ENCODE assay signal across 10 mouse cellular contexts in the genomic region with DNA sequence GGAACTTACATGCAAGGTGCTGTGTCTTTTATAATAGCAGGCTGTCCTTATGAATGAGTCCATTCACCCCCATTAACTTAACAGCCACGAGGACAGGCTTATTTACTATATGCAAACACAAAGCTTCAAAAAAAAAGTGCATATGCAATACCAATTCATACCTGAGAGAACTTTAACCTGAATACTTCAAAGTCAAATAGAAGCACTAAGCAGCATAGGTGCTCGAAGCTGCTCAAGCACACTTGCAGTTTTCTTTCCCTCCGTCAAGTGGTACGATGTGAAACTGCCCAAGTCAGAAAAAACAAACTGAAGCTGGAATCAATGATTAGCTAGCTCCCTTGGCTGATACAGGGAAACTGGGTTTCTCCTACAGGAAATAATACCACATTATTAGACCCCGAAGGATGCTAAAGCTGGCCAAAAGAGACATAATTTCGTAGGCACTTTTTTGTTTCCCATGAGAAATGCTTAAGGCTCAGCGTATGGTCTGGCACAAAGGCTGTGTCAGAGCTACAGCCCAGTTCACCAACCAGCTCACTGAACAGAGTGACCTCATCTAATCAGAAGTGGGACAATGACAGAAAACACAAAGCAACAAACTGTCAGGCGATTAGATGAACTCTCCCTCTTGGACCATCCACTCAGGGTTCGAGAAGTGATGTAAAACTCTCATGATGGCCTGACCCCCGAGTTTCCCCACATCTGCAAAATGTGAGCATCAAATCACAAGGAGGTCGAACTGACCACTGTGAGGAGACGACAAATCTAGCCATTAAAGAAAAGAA. TPM values are rescaled to one million over a fixed set of nuclear protein-coding genes. Genes with fewer than 3 reads are reported as not detected.
A peak's percentile ranks its signal among the peaks of the same experiment; 100 is the strongest.
DNase-seq lines count a peak whose midpoint lies in the region; ATAC-seq lines count a peak whose summit lies in the region.
"Had no signal": no experiment of that assay in that cellular context is flagged by ENCODE, and none has a peak within 500 bp of the region (broad histone marks: within the 10 kb centered on the region; RNA-seq: fewer than 3 reads in every experiment).

No protein-coding gene starts in this region.

- ATAC-seq in heart, embryonic 11.5 days (replicated peaks; ENCODE audit: insufficient number of reproducible peaks, low FRiP score, low TSS enrichment): no peak
- no peak for ATAC-seq in midbrain, embryonic 14.5 days (ENCODE audit: low FRiP score, low TSS enrichment)
- ATAC-seq in liver, embryonic 16.5 days (ENCODE audit: low read depth): no peak
- ATAC-seq in stomach, embryonic 15.5 days (ENCODE audit: insufficient read depth, low FRiP score, low read depth): no peak
- ATAC-seq in frontal cortex, adult (ENCODE audit: low TSS enrichment): no peak

- H3K27ac ChIP-seq in heart, embryonic 11.5 days (ENCODE audit: low read depth, low read length): no peak overlapping the region
- H3K27ac ChIP-seq in midbrain, embryonic 10.5 days (replicated peaks): no peak overlapping the region
- no peak overlapping the region for H3K27ac ChIP-seq in midbrain, embryonic 14.5 days (replicated peaks; ENCODE audit: low read depth, low read length)
- peak overlapping the region; percentile 9 for H3K27ac ChIP-seq in liver, embryonic 16.5 days (ENCODE audit: low read length)
- no peak overlapping the region for H3K27ac ChIP-seq in stomach, embryonic 15.5 days
- H3K27ac ChIP-seq: hindbrain, embryonic 14.5 days; macrophage had no signal

- no peaks in the 10 kb centered on the region for H3K27me3 ChIP-seq in heart, embryonic 11.5 days (ENCODE audit: control insufficient read depth, insufficient read depth, low read length)
- peaks cover 29% of the 10 kb centered on the region for H3K27me3 ChIP-seq in midbrain, embryonic 10.5 days (ENCODE audit: low read depth, poor library complexity, severe bottlenecking)
- H3K27me3 ChIP-seq in midbrain, embryonic 14.5 days (ENCODE audit: control insufficient read depth, insufficient read depth, low read length): peaks cover 7% of the 10 kb centered on the region; the same call in 1 of the 2 replicates
- H3K27me3 ChIP-seq in liver, embryonic 16.5 days (ENCODE audit: control insufficient read depth, insufficient read depth, low read depth, low read length): peaks cover 21% of the 10 kb centered on the region
- 0 out of 2 replicates have a peak, but pooled peaks cover 8% of the 10 kb centered on the region for H3K27me3 ChIP-seq in stomach, embryonic 15.5 days (replicated peaks)

- H3K4me1 ChIP-seq in heart, embryonic 11.5 days (ENCODE audit: control insufficient read depth, insufficient read depth, low read length): peaks cover 17% of the 10 kb centered on the region
- H3K4me1 ChIP-seq in midbrain, embryonic 10.5 days: peaks cover 46% of the 10 kb centered on the region
- peaks cover 15% of the 10 kb centered on the region for H3K4me1 ChIP-seq in midbrain, embryonic 14.5 days (ENCODE audit: control insufficient read depth, insufficient read depth, low read length)
- peaks cover 29% of the 10 kb centered on the region for H3K4me1 ChIP-seq in liver, embryonic 16.5 days (ENCODE audit: control insufficient read depth, low read depth, low read length)
- peaks cover 17% of the 10 kb centered on the region for H3K4me1 ChIP-seq in stomach, embryonic 15.5 days

- H3K9ac ChIP-seq in heart, embryonic 11.5 days (ENCODE audit: low read depth, low read length): peak overlapping the region; percentile 17; the same call in 1 of the 2 replicates
- H3K9ac ChIP-seq in midbrain, embryonic 14.5 days (replicated peaks; ENCODE audit: low read length): no peak overlapping the region
- H3K9ac ChIP-seq in liver, embryonic 16.5 days (ENCODE audit: low read depth, low read length): peak overlapping the region; percentile 94
- H3K9ac ChIP-seq in stomach, embryonic 15.5 days: no peak overlapping the region
- H3K9ac ChIP-seq: hindbrain, embryonic 14.5 days had no signal

- WGBS in heart, embryonic 11.5 days (ENCODE audit: insufficient replicate concordance): 53% methylated on average over 12 of the region's 12 CpGs
- WGBS in midbrain, embryonic 10.5 days: 69% methylated on average over 12 of the region's 12 CpGs
- WGBS in midbrain, embryonic 14.5 days: 42% methylated on average over 12 of the region's 12 CpGs
- WGBS in liver, embryonic 16.5 days (ENCODE audit: insufficient replicate concordance): 74% methylated on average over 12 of the region's 12 CpGs
- WGBS in stomach, embryonic 15.5 days: 65% methylated on average over 12 of the region's 12 CpGs

- H3K9me3 ChIP-seq in heart, embryonic 11.5 days (replicated peaks; ENCODE audit: control insufficient read depth, low read length): no peaks in the 10 kb centered on the region
- H3K9me3 ChIP-seq in midbrain, embryonic 10.5 days (replicated peaks): peaks cover 2% of the 10 kb centered on the region; the same call in 1 of the 2 replicates
- H3K9me3 ChIP-seq in midbrain, embryonic 14.5 days (ENCODE audit: control insufficient read depth, low read length): no peaks in the 10 kb centered on the region
- no peaks in the 10 kb centered on the region for H3K9me3 ChIP-seq in liver, embryonic 16.5 days (replicated peaks; ENCODE audit: control insufficient read depth, low read length)
- H3K9me3 ChIP-seq in stomach, embryonic 15.5 days: no peaks in the 10 kb centered on the region

- H3K4me3 ChIP-seq in heart, embryonic 11.5 days (ENCODE audit: low read depth, low read length): peak overlapping the region; percentile 70; the same call in 1 of the 2 replicates
- 0 out of 2 replicates have a peak overlapping the region, but pooled peaks have one; percentile 83 for H3K4me3 ChIP-seq in midbrain, embryonic 10.5 days
- H3K4me3 ChIP-seq in midbrain, embryonic 14.5 days (replicated peaks; ENCODE audit: low read depth, low read length): no peak overlapping the region
- H3K4me3 ChIP-seq in liver, embryonic 16.5 days (ENCODE audit: low read depth, low read length): peak overlapping the region; percentile 89
- H3K4me3 ChIP-seq in stomach, embryonic 15.5 days (replicated peaks): no peak overlapping the region

- DNase-seq in heart, adult 18-20 months: no peak
- DNase-seq in midbrain, embryonic 10.5 days (ENCODE audit: low spot score): no peak
- DNase-seq in midbrain, embryonic 14.5 days: no peak
- no peak for DNase-seq in spleen, adult 12 weeks (ENCODE audit: low spot score)

- H3K36me3 ChIP-seq in heart, embryonic 11.5 days (ENCODE audit: control insufficient read depth, insufficient read depth, low read length): no peaks in the 10 kb centered on the region; the same call in 1 of the 2 replicates
- peaks cover 2% of the 10 kb centered on the region; the same call in 1 of the 2 replicates for H3K36me3 ChIP-seq in midbrain, embryonic 10.5 days
- H3K36me3 ChIP-seq in midbrain, embryonic 14.5 days (ENCODE audit: control insufficient read depth, insufficient read depth, low read length): no peaks in the 10 kb centered on the region
- peaks cover 3% of the 10 kb centered on the region; the same call in 1 of the 2 replicates for H3K36me3 ChIP-seq in liver, embryonic 16.5 days (ENCODE audit: control insufficient read depth, insufficient read depth)
- no peaks in the 10 kb centered on the region for H3K36me3 ChIP-seq in stomach, embryonic 15.5 days

- H3K4me2 ChIP-seq in heart, embryonic 11.5 days: peak overlapping the region; percentile 88
- no peak overlapping the region for H3K4me2 ChIP-seq in midbrain, embryonic 14.5 days (ENCODE audit: low read length)
- H3K4me2 ChIP-seq in liver, embryonic 16.5 days (ENCODE audit: low read depth, low read length): peak overlapping the region; percentile 99
- peak overlapping the region; percentile 2; the same call in 1 of the 2 replicates for H3K4me2 ChIP-seq in stomach, embryonic 15.5 days

RNA-seq across cellular contexts. Expression of a gene that starts 2.2 kb away (rescaled TPM):
- 12.3 TPM in 2 replicates for polyA plus RNA-seq in heart, embryonic 11.5 days (2014; fragmentation: Nextera tagmentation; extraction: Ambion mirVana)
- total RNA-seq in heart, adult 18-20 months (2021): 10 to 100 TPM; 20.3 to 21.3 TPM
- 2.4 TPM in 2 replicates for polyA plus RNA-seq in midbrain, embryonic 10.5 days (2016; fragmentation: Nextera tagmentation; extraction: Ambion mirVana)
- polyA plus RNA-seq in midbrain, embryonic 14.5 days (2014; fragmentation: Nextera tagmentation; extraction: Ambion mirVana): 1.4 and 2.1 TPM in 2 replicates
- polyA plus RNA-seq in liver, embryonic 16.5 days (2015; fragmentation: Nextera tagmentation; extraction: Ambion mirVana): 8.3 and 8.7 TPM in 2 replicates
- polyA plus RNA-seq in stomach, embryonic 15.5 days (2015; fragmentation: Nextera tagmentation; extraction: Ambion mirVana): 4.7 and 5.3 TPM in 2 replicates

Comparison
In these comparisons a context has a peak if more than half of its experiments do, and no peak if none do; other contexts are left out.
1. H3K4me3 ChIP-seq: peak in heart, embryonic 11.5 days (single experiment), midbrain, embryonic 10.5 days (single experiment) and liver, embryonic 16.5 days (single experiment); none in midbrain, embryonic 14.5 days (single experiment) and stomach, embryonic 15.5 days (single experiment).
2. H3K9ac ChIP-seq: peak in heart, embryonic 11.5 days (single experiment) and liver, embryonic 16.5 days (single experiment); none in midbrain, embryonic 14.5 days (single experiment) and stomach, embryonic 15.5 days (single experiment).